Mouse (Mus musculus) intestine, embryonic 14.5 days (tissue): ENCODE measurements at regions not wholly inside any gene's neighbourhood (a gene's known extent, or its start where the extent isn't known, plus 50 kb on each side); places are given as distances from the start of the nearest gene placed in this dataset.

Experiments used
- ATAC-seq: fragments of 200-750 bp; cut with Nextera tagmentation; replicated peaks from 2 replicates; pipeline ENCODE4 v1.8.0; 2017; ENCODE audit warnings: low read depth, moderate number of reproducible peaks, moderate TSS enrichment, moderate library complexity; ENCODE audit not compliant: low FRiP score, low TSS enrichment
- DNase-seq: peaks from one replicate; pipeline ENCODE4 v3.0.0-alpha.2; 2018; ENCODE audit warnings: low spot score
- H3K27ac ChIP-seq: fragments of 300-500 bp; sonication (generic); 2 replicates; pipeline ENCODE4 v1.5.1; 2014; ENCODE audit warnings: low read depth, mild to moderate bottlenecking, control low read depth
- H3K27me3 ChIP-seq: fragments of 300-500 bp; sonication (generic); replicated peaks from 2 replicates; pipeline ENCODE4 v1.6.1; 2014; ENCODE audit warnings: low read length, control low read depth; ENCODE audit not compliant: control insufficient read depth, insufficient read depth
- H3K36me3 ChIP-seq: fragments of 300-500 bp; sonication (generic); 2 replicates; pipeline ENCODE4 v1.6.1; 2014; ENCODE audit warnings: low read length, control low read depth; ENCODE audit not compliant: control insufficient read depth, insufficient read depth
- H3K4me1 ChIP-seq: fragments of 300-500 bp; sonication (generic); replicated peaks from 2 replicates; pipeline ENCODE4 v1.6.1; 2014; ENCODE audit warnings: low read length, control low read depth, mixed read lengths; ENCODE audit not compliant: control insufficient read depth, insufficient read depth
- H3K4me2 ChIP-seq: fragments of 300-500 bp; sonication (generic); 2 replicates; pipeline ENCODE4 v1.6.1; 2014; ENCODE audit warnings: low read length
- H3K4me3 ChIP-seq: fragments of 300-500 bp; sonication (generic); 2 replicates; pipeline ENCODE4 v1.5.1; 2014; ENCODE audit warnings: low read depth, low read length, control low read depth, mixed read lengths
- H3K9ac ChIP-seq: fragments of 300-500 bp; sonication (generic); 2 replicates; pipeline ENCODE4 v1.6.1; 2014; ENCODE audit warnings: mild to moderate bottlenecking, low read length
- H3K9me3 ChIP-seq: fragments of 300-500 bp; sonication (generic); 2 replicates; pipeline ENCODE4 v1.6.1; 2016; ENCODE audit warnings: low read length, control low read depth; ENCODE audit not compliant: control insufficient read depth
- WGBS: fragments of 180-500 bp; shearing (Covaris S2); extraction: QIAGEN DNeasy Blood & Tissue Kit; methylation state at CpG from one replicate; pipeline ENCODE4 v1.1.7; 2014; 5-methylcytosine and 5-hydroxymethylcytosine counted together

DNA sequence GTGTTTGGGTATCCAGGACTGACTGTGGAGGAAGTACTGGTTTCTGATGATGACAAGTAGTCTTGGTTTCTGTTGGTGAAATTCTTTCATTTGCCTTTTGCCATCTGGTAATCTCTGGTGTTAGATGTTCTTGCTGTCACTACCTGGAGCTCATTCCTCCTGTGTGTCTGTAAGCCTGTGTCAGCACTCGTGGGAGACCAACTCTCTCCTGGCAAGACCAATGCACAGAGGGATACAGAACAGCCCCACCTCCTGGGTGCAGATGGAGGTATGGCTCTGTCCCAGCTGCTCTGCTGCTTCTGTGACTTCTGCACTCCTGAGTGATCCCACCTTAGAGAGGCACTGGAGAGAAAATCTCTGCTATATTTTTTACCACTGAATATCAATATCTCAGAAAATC, 285.4 kb downstream of the Csnka2ip start:
- ATAC-seq = no peak
- 78% methylated on average over 1 of the region's 1 CpGs for WGBS

DNA sequence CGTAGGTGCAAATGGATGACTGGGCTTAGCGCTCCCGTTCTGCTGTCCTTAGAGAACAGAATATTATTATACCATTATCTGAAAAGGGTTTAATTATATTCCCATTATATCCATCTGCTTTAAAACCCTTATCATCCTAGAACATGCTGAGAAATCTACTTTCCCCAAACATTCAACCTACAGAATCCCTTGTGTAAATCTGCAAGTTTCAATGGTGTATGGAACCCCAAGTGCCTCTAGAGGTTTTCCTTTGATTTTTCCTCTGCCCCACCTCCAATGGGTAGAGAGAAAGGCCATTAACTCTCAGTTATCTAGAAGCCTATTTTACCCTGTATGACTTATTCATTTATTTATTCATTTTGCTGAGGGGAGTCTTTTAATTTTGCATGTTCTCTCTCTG, 308.7 kb downstream of the Csnka2ip start:
- Histone ChIP-seq H3K27ac (no peak overlapping the region), H3K4me2 (no peak overlapping the region), H3K4me3 (no peak overlapping the region), H3K9ac (no peak overlapping the region), H3K36me3 (no peaks in the 10 kb centered on the region), H3K9me3 (no peaks in the 10 kb centered on the region), H3K4me1 (no peaks in the 10 kb centered on the region), H3K27me3 (no peaks in the 10 kb centered on the region)
- no peak for ATAC-seq
- WGBS = 92% methylated on average over 3 of the region's 3 CpGs
- no peak for DNase-seq

More for the DNA sequence above, 285.4 kb downstream of the Csnka2ip start:
- Histone ChIP-seq H3K36me3 (no peaks in the 10 kb centered on the region), H3K27ac (no peak overlapping the region), H3K4me3 (no peak overlapping the region), H3K9me3 (no peaks in the 10 kb centered on the region), H3K4me2 (no peak overlapping the region), H3K9ac (no peak overlapping the region), H3K27me3 (no peaks in the 10 kb centered on the region), H3K4me1 (no peaks in the 10 kb centered on the region)
- DNase-seq = no peak

DNA sequence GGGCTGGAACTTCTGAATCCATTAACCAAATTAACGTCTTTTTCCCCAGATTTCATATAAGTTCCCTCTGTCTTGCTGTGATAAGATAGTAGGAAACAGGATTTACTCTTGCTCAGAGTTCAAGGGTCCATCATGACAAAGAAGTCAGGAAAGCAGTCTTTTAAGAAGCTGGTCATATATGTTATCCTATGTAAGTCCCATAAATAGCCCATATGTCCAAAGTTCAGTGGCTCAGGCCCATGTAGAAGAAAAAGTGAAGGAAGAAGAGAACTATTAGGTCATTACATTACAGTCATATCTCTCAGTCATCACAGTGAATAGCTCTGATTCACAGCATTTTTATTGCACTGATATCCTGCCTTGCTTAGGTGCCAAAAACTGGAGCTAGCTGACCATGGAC, 316.9 kb downstream of the Csnka2ip start:
- H3K9me3 ChIP-seq = no peaks in the 10 kb centered on the region
- ATAC-seq = no peak
- no peaks in the 10 kb centered on the region for H3K36me3 ChIP-seq
- no peaks in the 10 kb centered on the region for H3K27me3 ChIP-seq
- no peak overlapping the region for H3K27ac ChIP-seq
- no peak overlapping the region for H3K9ac ChIP-seq
- no peaks in the 10 kb centered on the region for H3K4me1 ChIP-seq
- 68% methylated on average over 1 of the region's 1 CpGs for WGBS
- H3K4me3 ChIP-seq = no peak overlapping the region
- H3K4me2 ChIP-seq = no peak overlapping the region
- no peak for DNase-seq

GRCm38 (mm10) chr16:64275860-64276597, 326.2 kb downstream of the Csnka2ip start:
- no peaks in the 10 kb centered on the region for H3K27me3 ChIP-seq
- no peak overlapping the region for H3K4me3 ChIP-seq
- WGBS = 83% methylated on average over 4 of the region's 4 CpGs
- no peaks in the 10 kb centered on the region for H3K9me3 ChIP-seq
- H3K4me2 ChIP-seq = no peak overlapping the region
- H3K9ac ChIP-seq = no peak overlapping the region
- DNase-seq = no peak
- H3K4me1 ChIP-seq = no peaks in the 10 kb centered on the region
- H3K27ac ChIP-seq = no peak overlapping the region
- H3K36me3 ChIP-seq = no peaks in the 10 kb centered on the region
- no peak for ATAC-seq

- Histone ChIP-seq H3K4me1 (no peaks in the 10 kb centered on the region), H3K9me3 (no peaks in the 10 kb centered on the region), H3K4me2 (no peak overlapping the region), H3K36me3 (no peaks in the 10 kb centered on the region), H3K9ac (no peak overlapping the region), H3K27ac (no peak overlapping the region), H3K27me3 (no peaks in the 10 kb centered on the region), H3K4me3 (no peak overlapping the region)
- ATAC-seq = no peak
- WGBS = 80% methylated on average over 5 of the region's 5 CpGs
- no peak for DNase-seq
Measured at GRCm38 (mm10) chr16:64275420-64275819, 326.8 kb downstream of the Csnka2ip start.

GRCm38 (mm10) chr16:64264960-64265736, 337.1 kb downstream of the Csnka2ip start:
- no peaks in the 10 kb centered on the region for H3K27me3 ChIP-seq
- no peak overlapping the region for H3K4me3 ChIP-seq
- DNase-seq (no peak), ATAC-seq (no peak)
- H3K27ac ChIP-seq = no peak overlapping the region
- H3K9ac ChIP-seq = no peak overlapping the region
- H3K36me3 ChIP-seq = no peaks in the 10 kb centered on the region
- H3K4me1 ChIP-seq = no peaks in the 10 kb centered on the region
- WGBS = 80% methylated on average over 11 of the region's 11 CpGs
- no peaks in the 10 kb centered on the region for H3K9me3 ChIP-seq
- H3K4me2 ChIP-seq = no peak overlapping the region

GRCm38 (mm10) chr16:64251155-64251554, 351.1 kb downstream of the Csnka2ip start:
- ATAC-seq (no peak), DNase-seq (no peak)
- H3K4me2 ChIP-seq = no peak overlapping the region
- H3K9ac ChIP-seq = no peak overlapping the region
- H3K9me3 ChIP-seq = no peaks in the 10 kb centered on the region
- H3K27me3 ChIP-seq = no peaks in the 10 kb centered on the region
- 65% methylated on average over 1 of the region's 1 CpGs for WGBS
- H3K4me1 ChIP-seq = no peaks in the 10 kb centered on the region
- H3K4me3 ChIP-seq = no peak overlapping the region
- H3K27ac ChIP-seq = no peak overlapping the region
- no peaks in the 10 kb centered on the region for H3K36me3 ChIP-seq

- WGBS = 76% methylated on average over 4 of the region's 4 CpGs
- no peaks in the 10 kb centered on the region for H3K36me3 ChIP-seq
- no peak for ATAC-seq
Measured at GRCm38 (mm10) chr16:64248743-64249142, 353.5 kb downstream of the Csnka2ip start.

DNA sequence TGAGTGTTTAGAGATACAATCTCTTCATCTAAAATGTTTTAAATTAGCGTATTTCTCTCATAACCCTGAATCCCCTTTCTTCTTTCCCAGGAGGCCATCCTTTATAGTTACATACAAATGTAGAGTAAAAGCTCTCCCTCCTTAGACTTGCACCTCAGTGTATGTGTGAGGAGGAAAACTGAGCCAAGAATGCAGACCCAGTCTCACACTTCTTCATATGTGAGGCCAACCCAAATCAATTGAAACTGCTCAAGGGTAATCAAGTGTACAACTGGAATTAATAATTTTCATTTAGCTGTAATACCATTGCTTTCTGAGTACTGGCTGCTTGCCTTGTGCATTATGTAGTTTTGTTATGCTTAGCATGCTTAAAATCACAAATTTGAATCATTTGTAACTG, 356.3 kb downstream of the Csnka2ip start:
- WGBS = 81% methylated on average over 1 of the region's 1 CpGs
- H3K4me3 ChIP-seq = no peak overlapping the region
- no peak overlapping the region for H3K4me2 ChIP-seq
- no peak for DNase-seq
- H3K27ac ChIP-seq = no peak overlapping the region
- H3K27me3 ChIP-seq = no peaks in the 10 kb centered on the region
- H3K36me3 ChIP-seq = no peaks in the 10 kb centered on the region
- no peaks in the 10 kb centered on the region for H3K4me1 ChIP-seq
- ATAC-seq = no peak
- no peak overlapping the region for H3K9ac ChIP-seq
- no peaks in the 10 kb centered on the region for H3K9me3 ChIP-seq

More at GRCm38 (mm10) chr16:64248743-64249142, 353.5 kb downstream of the Csnka2ip start:
- H3K27me3 ChIP-seq = no peaks in the 10 kb centered on the region
- no peak overlapping the region for H3K4me2 ChIP-seq
- H3K4me1 ChIP-seq = no peaks in the 10 kb centered on the region
- DNase-seq = no peak
- no peak overlapping the region for H3K4me3 ChIP-seq
- no peaks in the 10 kb centered on the region for H3K9me3 ChIP-seq
- H3K9ac ChIP-seq = no peak overlapping the region
- no peak overlapping the region for H3K27ac ChIP-seq
